ENCODE assay signal across 11 mouse cellular contexts in genomic region chr15:80066538-80066937, GRCm38 (mm10). TPM values are rescaled to one million over a fixed set of nuclear protein-coding genes. Genes with fewer than 3 reads are reported as not detected.
A peak's percentile ranks its signal among the peaks of the same experiment; 100 is the strongest.
DNase-seq lines count a peak whose midpoint lies in the region; ATAC-seq and TF ChIP-seq lines count a peak whose summit lies in the region.
"Had no signal": no experiment of that assay in that cellular context is flagged by ENCODE, and none has a peak within 500 bp of the region (broad histone marks: within the 10 kb centered on the region; RNA-seq: fewer than 3 reads in every experiment).

No protein-coding gene starts in this region.

- WGBS in heart, postnatal 0 days, result 62% methylated on average over 3 of the region's 3 CpGs
- WGBS in midbrain, embryonic 14.5 days, result 51% methylated on average over 3 of the region's 3 CpGs
- WGBS in midbrain, embryonic 15.5 days, result 59% methylated on average over 3 of the region's 3 CpGs

- no peak for DNase-seq in heart, postnatal 0 days (ENCODE audit: low spot score)
- no peak for DNase-seq in heart, postnatal 25 days (ENCODE audit: low spot score)
- peak; percentile 13 for DNase-seq in midbrain, embryonic 14.5 days
- DNase-seq in adrenal gland, postnatal 14 days, result peak; percentile 61
- DNase-seq in thymus, postnatal 14 days, result peak; percentile 63
- no peak for DNase-seq in cerebellum, adult 9-11 months
- DNase-seq in ovary, adult 18-20 months (ENCODE audit: low spot score), result no peak
- DNase-seq: right cerebral cortex, postnatal 14 days had no signal

- peak; percentile 29; the same call in 1 of the 2 replicates for TF ChIP-seq CTCF in heart, postnatal 0 days (IDR thresholded peaks at IDR 0.05; ENCODE audit: low read depth)

- TF ChIP-seq EP300 in heart, postnatal 0 days (IDR thresholded peaks at IDR 0.05; ENCODE audit: low read depth), result no peak

- no peak for ATAC-seq in heart, postnatal 0 days (ENCODE audit: insufficient read depth, low read depth)
- ATAC-seq in midbrain, embryonic 14.5 days (ENCODE audit: low FRiP score, low TSS enrichment), result no peak
- ATAC-seq in midbrain, embryonic 15.5 days (replicated peaks), result no peak
- ATAC-seq: hindbrain, embryonic 16.5 days; midbrain, embryonic 16.5 days had no signal

- no peaks in the 10 kb centered on the region for H3K9me3 ChIP-seq in heart, postnatal 0 days (replicated peaks; ENCODE audit: control insufficient read depth, low read length)
- H3K9me3 ChIP-seq in midbrain, embryonic 14.5 days (ENCODE audit: control insufficient read depth, low read length), result no peaks in the 10 kb centered on the region
- H3K9me3 ChIP-seq in midbrain, embryonic 15.5 days, result no peaks in the 10 kb centered on the region

- intact Hi-C loops in heart, postnatal 25 days (cut with DNase I), result no loop called here

- no peak overlapping the region for H3K9ac ChIP-seq in heart, postnatal 0 days (replicated peaks; ENCODE audit: low read depth, low read length)
- no peak overlapping the region for H3K9ac ChIP-seq in midbrain, embryonic 14.5 days (replicated peaks; ENCODE audit: low read length)
- no peak overlapping the region for H3K9ac ChIP-seq in midbrain, embryonic 15.5 days

- no peak overlapping the region for H3K27ac ChIP-seq in heart, postnatal 0 days (ENCODE audit: low read depth)
- no peak overlapping the region for H3K27ac ChIP-seq in midbrain, embryonic 14.5 days (replicated peaks; ENCODE audit: low read depth, low read length)
- no peak overlapping the region for H3K27ac ChIP-seq in midbrain, embryonic 15.5 days

- peaks cover 11% of the 10 kb centered on the region for H3K4me1 ChIP-seq in heart, postnatal 0 days (ENCODE audit: control insufficient read depth, insufficient read depth)
- H3K4me1 ChIP-seq in midbrain, embryonic 14.5 days (ENCODE audit: control insufficient read depth, insufficient read depth, low read length), result no peaks in the 10 kb centered on the region
- no peaks in the 10 kb centered on the region for H3K4me1 ChIP-seq in midbrain, embryonic 15.5 days

- H3K4me3 ChIP-seq in heart, postnatal 0 days (ENCODE audit: low read depth, low read length), result no peak overlapping the region
- no peak overlapping the region for H3K4me3 ChIP-seq in midbrain, embryonic 14.5 days (replicated peaks; ENCODE audit: low read depth, low read length)
- H3K4me3 ChIP-seq in midbrain, embryonic 15.5 days, result no peak overlapping the region

- H3K36me3 ChIP-seq in heart, postnatal 0 days (replicated peaks; ENCODE audit: control insufficient read depth, insufficient read depth, low read length), result no peaks in the 10 kb centered on the region
- no peaks in the 10 kb centered on the region for H3K36me3 ChIP-seq in midbrain, embryonic 14.5 days (ENCODE audit: control insufficient read depth, insufficient read depth, low read length)
- H3K36me3 ChIP-seq in midbrain, embryonic 15.5 days (replicated peaks), result no peaks in the 10 kb centered on the region

- H3K4me2 ChIP-seq in heart, postnatal 0 days (ENCODE audit: low read depth, low read length), result no peak overlapping the region
- no peak overlapping the region for H3K4me2 ChIP-seq in midbrain, embryonic 14.5 days (ENCODE audit: low read length)
- no peak overlapping the region for H3K4me2 ChIP-seq in midbrain, embryonic 15.5 days

- no peaks in the 10 kb centered on the region for H3K27me3 ChIP-seq in heart, postnatal 0 days (ENCODE audit: control insufficient read depth, insufficient read depth, low read length)
- H3K27me3 ChIP-seq in midbrain, embryonic 14.5 days (ENCODE audit: control insufficient read depth, insufficient read depth, low read length), result no peaks in the 10 kb centered on the region
- H3K27me3 ChIP-seq in midbrain, embryonic 15.5 days (replicated peaks), result no peaks in the 10 kb centered on the region

RNA-seq across cellular contexts. Expression of gene Syngr1, which starts 24.6 kb away (rescaled TPM):
- 104 and 144 TPM in 2 replicates for total RNA-seq in heart, postnatal 0 days (2014; rRNA removed; ENCODE audit: low replicate concordance)
- 140 and 150 TPM in 2 replicates for polyA plus RNA-seq in heart, postnatal 0 days (2015; fragmentation: Nextera tagmentation; extraction: Ambion mirVana)
- 10 to 100 TPM; 77.5 to 92.2 TPM for total RNA-seq in heart, postnatal 25 days (2021)
- 26.3 and 39.4 TPM in 2 replicates for polyA plus RNA-seq in midbrain, embryonic 14.5 days (2014; fragmentation: Nextera tagmentation; extraction: Ambion mirVana)
- 61.4 and 62.1 TPM in 2 replicates for polyA plus RNA-seq in midbrain, embryonic 15.5 days (2015; fragmentation: Nextera tagmentation; extraction: Ambion mirVana)
- 28.5 and 29.8 TPM in 2 replicates for total RNA-seq in adrenal gland, postnatal 14 days (2021)

RNA-seq across cellular contexts. Expression of gene Rpl3, which starts 25.1 kb away (rescaled TPM):
- 763 and 766 TPM in 2 replicates for total RNA-seq in heart, postnatal 0 days (2014; rRNA removed; ENCODE audit: low replicate concordance)
- polyA plus RNA-seq in heart, postnatal 0 days (2015; fragmentation: Nextera tagmentation; extraction: Ambion mirVana), result 480 and 487 TPM in 2 replicates
- 100 to 1,000 TPM; 154 to 183 TPM for total RNA-seq in heart, postnatal 25 days (2021)
- 681 and 724 TPM in 2 replicates for polyA plus RNA-seq in midbrain, embryonic 14.5 days (2014; fragmentation: Nextera tagmentation; extraction: Ambion mirVana)
- 522 and 525 TPM in 2 replicates for polyA plus RNA-seq in midbrain, embryonic 15.5 days (2015; fragmentation: Nextera tagmentation; extraction: Ambion mirVana)
- 594 and 691 TPM in 2 replicates for total RNA-seq in adrenal gland, postnatal 14 days (2021)

RNA-seq across cellular contexts. Expression of gene Pdgfb, which starts 51.8 kb away (rescaled TPM):
- total RNA-seq in heart, postnatal 0 days (2014; rRNA removed; ENCODE audit: low replicate concordance), result 32.2 and 33.7 TPM in 2 replicates
- 3.3 and 3.5 TPM in 2 replicates for polyA plus RNA-seq in heart, postnatal 0 days (2015; fragmentation: Nextera tagmentation; extraction: Ambion mirVana)
- 10 to 100 TPM; 24.5 to 33.8 TPM for total RNA-seq in heart, postnatal 25 days (2021)
- 4.7 and 5.1 TPM in 2 replicates for polyA plus RNA-seq in midbrain, embryonic 14.5 days (2014; fragmentation: Nextera tagmentation; extraction: Ambion mirVana)
- polyA plus RNA-seq in midbrain, embryonic 15.5 days (2015; fragmentation: Nextera tagmentation; extraction: Ambion mirVana), result 4.4 and 4.8 TPM in 2 replicates
- total RNA-seq in adrenal gland, postnatal 14 days (2021), result 43.0 and 49.3 TPM in 2 replicates

Comparison
In these comparisons a context has a peak if more than half of its experiments do, and no peak if none do; other contexts are left out.
1. DNase-seq: peak in midbrain, embryonic 14.5 days (single experiment), adrenal gland, postnatal 14 days (single experiment) and thymus, postnatal 14 days (single experiment); none in heart, postnatal 0 days (single experiment), heart, postnatal 25 days (single experiment), cerebellum, adult 9-11 months (single experiment) and ovary, adult 18-20 months (single experiment).